Mouse (Mus musculus) effector memory CD4-positive, alpha-beta T cell, adult 5 months (primary cell): ENCODE measurements around the gene Rita1. TPM values are rescaled to one million over a fixed set of nuclear protein-coding genes. Genes with fewer than 3 reads are reported as not detected.

Source experiments
- polyA plus RNA-seq: library from polyadenylated mRNA; unstranded; fragments of 100-300 nt; shearing (Covaris generic); gene quantifications from one replicate; pipeline ENCODE4 v1.2.1, GENCODE M21; 2017

Gene Rita1
- polyA plus RNA-seq: 3.3 TPM

DNA sequence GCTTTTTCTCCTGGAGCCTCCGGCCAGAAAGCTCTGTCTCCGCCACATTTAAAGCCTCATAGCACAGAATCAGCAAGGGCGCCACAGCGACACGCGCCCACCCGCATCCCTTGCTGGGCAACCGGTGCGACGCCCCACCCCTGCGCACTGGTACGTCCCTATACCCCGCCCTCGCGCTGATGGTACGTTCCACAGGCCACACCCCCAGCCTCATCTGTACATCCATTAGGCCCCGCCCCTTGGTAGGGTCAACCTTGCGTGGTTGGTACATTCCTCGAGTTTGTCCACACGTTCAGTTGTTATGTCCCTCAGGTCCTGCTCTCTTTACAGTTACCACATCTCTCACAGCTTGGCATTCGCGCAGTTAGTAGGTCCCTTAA, at the start of gene Rita1, which contains the start of gene Ddx54:
Gene Rita1, minus strand, starts transcription at position 148 of the 380 bp plus-strand sequence.
Gene Ddx54, plus strand, starts transcription at position 298 of the 380 bp plus-strand sequence.

DNA sequence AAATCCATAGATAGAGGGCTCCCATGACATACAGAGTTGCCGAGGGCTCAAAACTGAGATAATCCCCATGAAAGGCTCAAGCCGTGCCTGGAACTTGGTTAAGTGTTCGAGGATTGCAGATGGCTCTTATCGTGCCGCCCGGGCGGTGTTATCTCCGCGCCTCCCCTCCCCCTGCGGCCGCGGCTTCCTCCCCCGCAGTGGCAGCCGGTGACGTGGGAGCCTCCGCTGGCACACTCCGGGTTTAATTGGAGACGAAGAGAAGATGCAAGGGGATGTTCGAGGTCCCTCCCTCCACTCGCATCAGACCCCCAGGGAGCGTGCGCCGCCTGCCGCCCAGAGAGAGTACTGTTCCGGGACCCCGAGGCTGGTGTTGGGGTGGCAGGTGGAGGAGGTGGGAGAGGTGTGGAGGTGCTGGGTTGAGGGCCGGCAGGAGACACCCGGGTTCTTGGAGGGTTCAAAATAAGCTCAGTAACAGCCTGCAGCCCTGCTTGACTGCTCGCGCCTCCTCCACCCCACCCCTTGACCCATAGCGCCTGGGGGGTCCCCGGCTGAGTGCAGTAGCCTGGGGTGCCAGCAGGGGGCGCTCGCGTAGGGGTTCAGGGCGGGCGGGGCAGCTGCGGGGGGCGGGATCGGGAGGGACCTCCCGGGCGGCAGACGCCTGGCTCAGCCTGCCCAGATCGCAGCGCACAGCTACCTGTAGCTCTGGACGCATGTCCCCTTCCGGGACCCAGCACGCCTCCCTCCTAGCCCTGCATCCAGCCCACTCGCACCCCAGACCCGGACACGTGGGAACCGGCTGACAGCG, 36.4 kb upstream of the Rita1 start, which contains the start of gene Rasal1:
Gene Rasal1, plus strand, starts transcription at position 244 of the 805 bp plus-strand sequence.

DNA sequence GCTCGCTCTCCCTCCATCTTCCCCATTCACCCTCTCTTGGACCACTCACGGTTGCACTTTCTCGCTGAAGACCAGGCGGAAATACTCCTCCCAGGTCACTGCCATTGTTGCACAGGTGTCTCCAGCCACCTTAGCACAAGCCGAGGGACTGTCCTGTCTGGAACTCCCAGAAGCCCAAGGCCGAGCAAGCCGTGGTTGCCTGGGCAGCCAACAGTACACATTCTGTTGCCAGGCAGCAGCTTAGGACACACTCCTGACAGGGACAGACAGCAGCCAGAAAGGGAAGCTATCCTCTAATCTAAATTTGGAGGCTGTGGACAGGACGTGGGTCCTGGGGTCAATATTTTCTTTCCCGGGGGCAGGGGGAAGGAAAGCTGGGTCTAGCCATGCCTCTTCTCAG, 21.7 kb upstream of the Rita1 start, which contains the start of gene Cfap73:
Gene Cfap73, minus strand, starts transcription at position 105 of the 400 bp plus-strand sequence.

DNA sequence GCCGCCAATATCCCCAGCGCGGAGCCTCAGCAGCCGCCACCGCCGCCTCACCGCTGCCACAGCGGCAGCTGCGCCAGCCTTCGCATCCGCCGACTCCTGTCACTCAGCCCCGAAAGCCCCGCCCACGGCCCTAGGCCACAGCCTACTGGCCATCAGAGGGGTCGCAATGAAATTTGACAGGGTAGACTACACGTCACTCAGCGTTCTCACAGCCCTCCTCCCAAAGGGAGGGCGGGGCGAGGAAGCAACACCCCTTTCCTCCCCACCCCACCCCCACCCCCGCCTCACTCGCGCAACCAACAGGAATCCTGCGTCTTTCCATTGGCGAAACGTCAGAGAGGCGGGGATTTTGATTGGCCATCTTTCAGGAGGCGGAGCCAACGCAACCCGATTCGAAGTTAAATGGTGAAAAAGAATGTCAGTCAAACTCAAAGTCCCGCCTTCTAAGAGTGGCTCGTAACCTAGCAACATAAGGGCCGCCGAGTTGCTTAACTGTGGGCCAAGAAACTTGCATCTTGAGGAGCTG, 23.8 kb downstream of the Rita1 start, which contains the start of the genes Tpcn1 and Iqcd:
Gene Tpcn1, minus strand, starts transcription at position 105 of the 526 bp plus-strand sequence.
Gene Iqcd, plus strand, starts transcription at position 448 of the 526 bp plus-strand sequence.

Other genes starting within 250 kb of the Rita1 start
- gene Lhx5, start 180.9 kb downstream of the Rita1 start, polyA plus RNA-seq: 0.14 TPM
- gene Sdsl, start 139.8 kb downstream of the Rita1 start, polyA plus RNA-seq: not detected
- not detected for gene Sds, start 136.1 kb downstream of the Rita1 start, polyA plus RNA-seq
- gene Plbd2, start 109.0 kb downstream of the Rita1 start, polyA plus RNA-seq: 19.7 TPM
- gene Slc8b1, start 101.4 kb downstream of the Rita1 start, polyA plus RNA-seq: 9.5 TPM
- 4.1 TPM for gene Tpcn1, start 23.9 kb downstream of the Rita1 start, polyA plus RNA-seq
- gene Iqcd, start 23.6 kb downstream of the Rita1 start, polyA plus RNA-seq: 0.35 TPM
- 75.4 TPM for gene Ddx54, start 150 bp upstream of the Rita1 start, polyA plus RNA-seq
- not detected for gene Cfap73, start 21.6 kb upstream of the Rita1 start, polyA plus RNA-seq
- gene Rasal1, start 36.2 kb upstream of the Rita1 start, polyA plus RNA-seq: 9.0 TPM
- 243 TPM for gene Dtx1, start 99.3 kb upstream of the Rita1 start, polyA plus RNA-seq
- 0.76 TPM for gene Oas2, start 137.3 kb upstream of the Rita1 start, polyA plus RNA-seq
- 15.3 TPM for gene Oas3, start 165.1 kb upstream of the Rita1 start, polyA plus RNA-seq
- gene Oas1e, start 182.9 kb upstream of the Rita1 start, polyA plus RNA-seq: not detected
- 7.7 TPM for gene Oas1c, start 199.9 kb upstream of the Rita1 start, polyA plus RNA-seq
- not detected for gene Oas1f, start 234.8 kb upstream of the Rita1 start, polyA plus RNA-seq
- not detected for gene Oas1h, start 248.8 kb upstream of the Rita1 start, polyA plus RNA-seq